Mouse (Mus musculus): ENCODE measurements around the gene Vti1a. TPM values are rescaled to one million over a fixed set of nuclear protein-coding genes. Genes with fewer than 3 reads are reported as not detected.
A peak's percentile ranks its signal among the peaks of the same experiment; 100 is the strongest.

Gene Vti1a
- total and polyA plus RNA-seq, 2 experiments from 2014 or later = 28.2 to 37.6 TPM

GRCm38 (mm10) chr19:55569894-55570293, 253.8 kb downstream of the Vti1a start:
- no peak overlapping the region for H3K27ac ChIP-seq
- ATAC-seq = no peak
- 85% methylated on average over 12 of the region's 12 CpGs for WGBS

DNA sequence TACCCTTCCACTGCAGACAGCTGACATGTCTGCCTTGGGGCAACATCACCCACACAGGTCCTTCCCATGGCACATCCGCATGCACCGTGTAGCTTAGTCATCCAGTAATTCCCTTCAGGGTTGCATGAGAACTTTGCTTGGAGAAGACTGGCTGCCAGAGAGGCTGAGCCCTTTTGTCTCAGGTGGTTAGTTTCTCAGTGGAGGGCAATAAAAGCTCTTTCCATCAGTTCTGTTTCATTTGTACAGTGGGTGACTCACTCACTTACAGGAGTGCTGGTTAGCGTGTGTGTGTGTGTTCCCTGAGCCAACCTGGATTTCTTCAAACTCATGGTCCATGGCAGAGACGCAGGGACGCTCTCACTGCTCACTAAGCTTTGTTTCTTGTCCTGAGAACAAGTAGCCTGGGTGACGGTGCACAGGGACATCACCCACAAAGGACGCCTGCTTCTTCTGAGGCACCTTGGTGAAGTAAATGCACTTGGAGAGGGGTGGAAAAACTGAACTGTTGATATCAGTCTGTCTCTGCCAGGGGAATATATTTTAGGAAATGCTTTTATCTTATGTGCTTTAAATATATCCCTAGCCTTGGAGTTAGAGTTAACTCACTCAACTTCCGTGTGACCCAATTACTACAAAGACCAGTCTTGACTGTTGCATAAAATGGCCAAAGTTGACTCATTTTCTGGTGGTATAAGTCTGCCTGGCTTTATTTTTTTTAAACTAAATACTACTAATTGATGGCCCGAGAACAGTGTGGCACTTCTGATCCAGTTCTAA, 254.6 kb downstream of the Vti1a start:
- no peak overlapping the region for H3K9ac ChIP-seq (replicated peaks; ENCODE audit: low read length)
- H3K4me1 ChIP-seq (ENCODE audit: insufficient read depth, low read length) = no peaks in the 10 kb centered on the region
- TF ChIP-seq CTCF (IDR thresholded peaks at IDR 0.05; ENCODE audit: low read depth) = no peak
- WGBS = 91% methylated on average over 9 of the region's 9 CpGs
- no peaks in the 10 kb centered on the region for H3K36me3 ChIP-seq (ENCODE audit: insufficient read depth, low read length)
- ATAC-seq (no peak), DNase-seq (ENCODE audit: low spot score) (no peak)
- no peaks in the 10 kb centered on the region for H3K9me3 ChIP-seq (ENCODE audit: low read length)
- H3K4me2 ChIP-seq (ENCODE audit: low read depth, low read length) = no peak overlapping the region
- H3K4me3 ChIP-seq (ENCODE audit: low read length) = no peak overlapping the region
- no peaks in the 10 kb centered on the region for H3K27me3 ChIP-seq (ENCODE audit: insufficient read depth, low read length)
- no peak overlapping the region for H3K27ac ChIP-seq

More at GRCm38 (mm10) chr19:55569894-55570293, 253.8 kb downstream of the Vti1a start:
- DNase-seq (ENCODE audit: low spot score) = no peak
- no peak overlapping the region for H3K4me2 ChIP-seq (ENCODE audit: low read depth, low read length)
- no peaks in the 10 kb centered on the region for H3K27me3 ChIP-seq (ENCODE audit: insufficient read depth, low read length)
- H3K9me3 ChIP-seq (ENCODE audit: low read length) = no peaks in the 10 kb centered on the region
- no peak for TF ChIP-seq CTCF (IDR thresholded peaks at IDR 0.05; ENCODE audit: low read depth)
- H3K4me3 ChIP-seq (ENCODE audit: low read length) = no peak overlapping the region
- H3K9ac ChIP-seq (replicated peaks; ENCODE audit: low read length) = no peak overlapping the region
- H3K4me1 ChIP-seq (ENCODE audit: insufficient read depth, low read length) = no peaks in the 10 kb centered on the region
- H3K36me3 ChIP-seq (ENCODE audit: insufficient read depth, low read length) = no peaks in the 10 kb centered on the region

DNA sequence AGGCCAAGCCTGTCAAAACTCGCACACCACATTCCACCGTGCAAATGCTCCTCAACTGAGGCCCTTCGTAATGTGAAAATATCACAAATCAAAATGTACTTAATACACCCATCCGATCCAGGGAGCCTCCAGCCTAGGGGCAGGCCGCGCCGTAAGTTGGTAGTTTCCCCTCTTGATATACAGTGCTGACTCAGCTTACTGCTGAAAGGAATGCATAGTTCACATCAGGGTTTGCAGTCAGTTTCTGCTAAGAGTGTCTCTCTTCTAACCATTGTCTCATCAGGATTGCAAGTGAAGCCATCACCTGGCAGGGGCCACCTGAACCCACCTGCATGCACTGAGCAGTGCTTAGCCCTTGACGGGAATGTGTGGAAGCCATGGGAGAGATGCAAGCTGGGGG, 255.4 kb downstream of the Vti1a start:
- H3K4me3 ChIP-seq (ENCODE audit: low read length) = no peak overlapping the region
- no peaks in the 10 kb centered on the region for H3K9me3 ChIP-seq (ENCODE audit: low read length)
- H3K4me2 ChIP-seq (ENCODE audit: low read depth, low read length) = no peak overlapping the region
- TF ChIP-seq CTCF (IDR thresholded peaks at IDR 0.05; ENCODE audit: low read depth) = no peak
- H3K36me3 ChIP-seq (ENCODE audit: insufficient read depth, low read length) = no peaks in the 10 kb centered on the region
- H3K9ac ChIP-seq (replicated peaks; ENCODE audit: low read length) = no peak overlapping the region
- 94% methylated on average over 8 of the region's 8 CpGs for WGBS
- ATAC-seq (no peak), DNase-seq (ENCODE audit: low spot score) (no peak)
- H3K27me3 ChIP-seq (ENCODE audit: insufficient read depth, low read length) = no peaks in the 10 kb centered on the region
- H3K27ac ChIP-seq = no peak overlapping the region
- H3K4me1 ChIP-seq (ENCODE audit: insufficient read depth, low read length) = no peaks in the 10 kb centered on the region

GRCm38 (mm10) chr19:55577306-55578042, 261.4 kb downstream of the Vti1a start:
- H3K4me2 ChIP-seq (ENCODE audit: low read depth, low read length) = no peak overlapping the region
- H3K27ac ChIP-seq = peak overlapping the region; percentile 18; the same call in 1 of the 2 replicates
- H3K9ac ChIP-seq (replicated peaks; ENCODE audit: low read length) = no peak overlapping the region
- H3K4me3 ChIP-seq (ENCODE audit: low read length) = no peak overlapping the region
- peaks cover 7% of the 10 kb centered on the region for H3K4me1 ChIP-seq (ENCODE audit: insufficient read depth, low read length)
- 70% methylated on average over 25 of the region's 25 CpGs for WGBS
- no peaks in the 10 kb centered on the region for H3K9me3 ChIP-seq (ENCODE audit: low read length)
- H3K27me3 ChIP-seq (ENCODE audit: insufficient read depth, low read length) = no peaks in the 10 kb centered on the region
- DNase-seq (ENCODE audit: low spot score) (no peak), ATAC-seq (no peak)
- no peaks in the 10 kb centered on the region for H3K36me3 ChIP-seq (ENCODE audit: insufficient read depth, low read length)
- no peak for TF ChIP-seq CTCF (IDR thresholded peaks at IDR 0.05; ENCODE audit: low read depth)

GRCm38 (mm10) chr19:55578094-55579085, 262.3 kb downstream of the Vti1a start:
- no peak for TF ChIP-seq CTCF (IDR thresholded peaks at IDR 0.05; ENCODE audit: low read depth)
- DNase-seq (ENCODE audit: low spot score) (peak; percentile 93), ATAC-seq (peak; percentile 90)
- WGBS = 45% methylated on average over 17 of the region's 17 CpGs
- no peaks in the 10 kb centered on the region for H3K27me3 ChIP-seq (ENCODE audit: insufficient read depth, low read length)
- no peaks in the 10 kb centered on the region for H3K36me3 ChIP-seq (ENCODE audit: insufficient read depth, low read length)
- no peak overlapping the region for H3K9ac ChIP-seq (replicated peaks; ENCODE audit: low read length)
- no peaks in the 10 kb centered on the region for H3K9me3 ChIP-seq (ENCODE audit: low read length)
- no peak overlapping the region for H3K4me3 ChIP-seq (ENCODE audit: low read length)
- no peak overlapping the region for H3K4me2 ChIP-seq (ENCODE audit: low read depth, low read length)
- H3K27ac ChIP-seq = peak overlapping the region; percentile 18; the same call in 1 of the 2 replicates
- peaks cover 7% of the 10 kb centered on the region for H3K4me1 ChIP-seq (ENCODE audit: insufficient read depth, low read length)

DNA sequence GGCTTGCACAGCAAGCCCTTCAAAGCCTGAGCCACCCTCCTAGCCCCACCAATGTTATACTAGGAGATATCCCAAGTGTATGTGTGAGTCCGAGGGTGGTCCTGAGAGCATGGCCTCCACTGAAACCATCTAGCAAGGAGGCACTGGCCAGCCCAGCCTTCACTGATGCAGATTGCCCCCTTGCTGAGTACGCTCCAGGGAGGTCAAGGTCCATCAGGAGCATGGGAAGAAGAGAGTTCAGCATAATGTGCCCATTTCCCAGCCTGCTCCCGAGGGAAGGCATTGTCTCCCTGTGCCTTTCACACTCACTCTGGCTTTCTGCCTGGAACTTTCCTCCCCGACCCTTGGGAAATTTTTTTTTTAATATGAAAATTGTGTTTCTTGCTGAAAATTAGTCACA, 263.2 kb downstream of the Vti1a start:
- Histone ChIP-seq H3K4me1 (ENCODE audit: insufficient read depth, low read length) (peaks cover 7% of the 10 kb centered on the region), H3K27ac (no peak overlapping the region), H3K9ac (replicated peaks; ENCODE audit: low read length) (no peak overlapping the region), H3K36me3 (ENCODE audit: insufficient read depth, low read length) (no peaks in the 10 kb centered on the region), H3K4me2 (ENCODE audit: low read depth, low read length) (no peak overlapping the region), H3K27me3 (ENCODE audit: insufficient read depth, low read length) (no peaks in the 10 kb centered on the region), H3K4me3 (ENCODE audit: low read length) (no peak overlapping the region), H3K9me3 (ENCODE audit: low read length) (no peaks in the 10 kb centered on the region)
- DNase-seq (ENCODE audit: low spot score) = no peak
- no peak for TF ChIP-seq CTCF (IDR thresholded peaks at IDR 0.05; ENCODE audit: low read depth)
- ATAC-seq = no peak
- 75% methylated on average over 4 of the region's 4 CpGs for WGBS

Measured in hindbrain, postnatal 0 days (tissue).